Mouse (Mus musculus) kidney, embryonic 15.5 days (tissue): Measurements from ENCODE around the gene Slc6a4. TPM values are rescaled to one million over a fixed set of nuclear protein-coding genes. Genes with fewer than 3 reads are reported as not detected.
"Not testable (repeated sequence)": the region's sequence is repeated elsewhere in the genome, so short reads cannot be mapped to it uniquely, and the experiment has no call there.

Experiments used
- ATAC-seq: fragments of 200-750 bp; cut with Nextera tagmentation; replicated peaks from 2 replicates; pipeline ENCODE4 v1.8.0; 2017; ENCODE audit warnings: moderate TSS enrichment; ENCODE audit not compliant: low FRiP score
- H3K27ac ChIP-seq: fragments of 300-500 bp; sonication (generic); 2 replicates; pipeline ENCODE4 v1.5.1; 2015; ENCODE audit warnings: mild to moderate bottlenecking, inconsistent platforms
- H3K27me3 ChIP-seq: fragments of 300-500 bp; sonication (generic); 2 replicates; pipeline ENCODE4 v1.6.1; 2015; ENCODE audit warnings: inconsistent platforms
- H3K36me3 ChIP-seq: fragments of 300-500 bp; sonication (generic); 2 replicates; pipeline ENCODE4 v1.6.1; 2015; ENCODE audit warnings: inconsistent platforms
- H3K4me1 ChIP-seq: fragments of 300-500 bp; sonication (generic); 2 replicates; pipeline ENCODE4 v1.6.1; 2015; ENCODE audit warnings: inconsistent platforms
- H3K4me2 ChIP-seq: fragments of 300-500 bp; sonication (generic); 2 replicates; pipeline ENCODE4 v1.6.1; 2015; ENCODE audit warnings: moderate library complexity, mild to moderate bottlenecking, inconsistent platforms
- H3K4me3 ChIP-seq: fragments of 300-500 bp; sonication (generic); replicated peaks from 2 replicates; pipeline ENCODE4 v1.5.1; 2015; ENCODE audit warnings: mild to moderate bottlenecking, inconsistent platforms
- H3K9ac ChIP-seq: fragments of 300-500 bp; sonication (generic); 2 replicates; pipeline ENCODE4 v1.6.1; 2015; ENCODE audit warnings: mild to moderate bottlenecking, inconsistent platforms
- H3K9me3 ChIP-seq: fragments of 300-500 bp; sonication (generic); replicated peaks from 2 replicates; pipeline ENCODE4 v1.6.1; 2016; ENCODE audit warnings: inconsistent platforms
- WGBS: fragments of 180-500 bp; shearing (Covaris S2); methylation state at CpG from one replicate; pipeline ENCODE4 v1.1.7; 2015; ENCODE audit warnings: mixed read lengths; 5-methylcytosine and 5-hydroxymethylcytosine counted together
- polyA plus RNA-seq: library from polyadenylated mRNA; unstranded; fragments of >200 nt; fragmentation: Nextera tagmentation; extraction: Ambion mirVana; gene quantifications from 2 replicates; pipeline ENCODE4 v1.2.1, GENCODE M21; 2015

Slc6a4 gene
- polyA plus RNA-seq, 1 experiment from 2014 or later: 1.6 TPM

DNA sequence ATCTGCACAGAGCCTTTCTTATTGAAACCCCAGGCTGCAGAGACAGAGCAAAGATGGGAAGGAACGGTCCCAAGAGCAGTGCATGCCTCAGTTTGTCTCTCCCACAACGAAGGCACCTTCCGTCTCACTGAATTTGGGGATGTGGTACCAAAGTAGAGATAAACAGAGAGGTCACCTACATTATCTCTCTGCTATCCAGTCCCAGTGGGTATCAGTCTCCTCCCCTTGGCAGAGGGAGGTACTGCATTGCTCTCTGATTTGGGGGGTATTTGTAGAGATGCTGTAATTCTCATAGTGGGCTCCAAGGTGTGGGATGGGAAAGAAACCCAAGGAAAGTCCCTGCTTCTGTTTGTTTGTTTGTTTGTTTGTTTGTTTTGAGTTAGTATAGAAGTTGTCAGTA, 28.2 kb downstream of the Slc6a4 start:
- H3K27ac ChIP-seq: no peak overlapping the region
- H3K36me3 ChIP-seq: no peaks in the 10 kb centered on the region
- H3K4me1 ChIP-seq: no peaks in the 10 kb centered on the region
- 76% methylated on average over 3 of the region's 3 CpGs for WGBS
- no peak for ATAC-seq
- H3K4me3 ChIP-seq: no peak overlapping the region
- H3K9me3 ChIP-seq: no peaks in the 10 kb centered on the region
- H3K9ac ChIP-seq: no peak overlapping the region
- no peaks in the 10 kb centered on the region for H3K27me3 ChIP-seq
- no peak overlapping the region for H3K4me2 ChIP-seq

DNA sequence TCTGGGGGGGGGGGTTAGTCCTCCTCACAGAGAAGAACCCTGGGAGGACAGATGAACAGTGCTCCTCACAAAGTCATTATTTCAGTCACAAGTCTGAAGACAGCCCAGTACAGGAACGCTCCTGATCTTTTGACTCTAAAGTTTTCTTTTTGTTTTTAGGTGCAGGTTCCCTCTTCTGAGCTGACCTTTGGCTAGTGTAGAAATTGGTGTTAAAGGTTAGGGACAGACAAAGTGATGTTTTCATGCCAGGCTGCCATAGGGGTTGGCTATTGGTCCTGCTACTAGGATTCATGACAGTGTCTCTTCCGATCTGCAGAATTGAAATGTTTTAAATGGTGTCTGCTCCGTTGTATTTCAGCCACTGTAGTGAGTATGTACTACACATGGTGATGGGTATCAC, 29.8 kb downstream of the Slc6a4 start:
- Histone ChIP-seq H3K4me1 (no peaks in the 10 kb centered on the region), H3K27ac (no peak overlapping the region), H3K4me3 (no peak overlapping the region), H3K4me2 (no peak overlapping the region), H3K36me3 (no peaks in the 10 kb centered on the region), H3K9me3 (no peaks in the 10 kb centered on the region), H3K27me3 (no peaks in the 10 kb centered on the region), H3K9ac (no peak overlapping the region)
- 86% methylated on average over 3 of the region's 3 CpGs for WGBS
- ATAC-seq: no peak

DNA sequence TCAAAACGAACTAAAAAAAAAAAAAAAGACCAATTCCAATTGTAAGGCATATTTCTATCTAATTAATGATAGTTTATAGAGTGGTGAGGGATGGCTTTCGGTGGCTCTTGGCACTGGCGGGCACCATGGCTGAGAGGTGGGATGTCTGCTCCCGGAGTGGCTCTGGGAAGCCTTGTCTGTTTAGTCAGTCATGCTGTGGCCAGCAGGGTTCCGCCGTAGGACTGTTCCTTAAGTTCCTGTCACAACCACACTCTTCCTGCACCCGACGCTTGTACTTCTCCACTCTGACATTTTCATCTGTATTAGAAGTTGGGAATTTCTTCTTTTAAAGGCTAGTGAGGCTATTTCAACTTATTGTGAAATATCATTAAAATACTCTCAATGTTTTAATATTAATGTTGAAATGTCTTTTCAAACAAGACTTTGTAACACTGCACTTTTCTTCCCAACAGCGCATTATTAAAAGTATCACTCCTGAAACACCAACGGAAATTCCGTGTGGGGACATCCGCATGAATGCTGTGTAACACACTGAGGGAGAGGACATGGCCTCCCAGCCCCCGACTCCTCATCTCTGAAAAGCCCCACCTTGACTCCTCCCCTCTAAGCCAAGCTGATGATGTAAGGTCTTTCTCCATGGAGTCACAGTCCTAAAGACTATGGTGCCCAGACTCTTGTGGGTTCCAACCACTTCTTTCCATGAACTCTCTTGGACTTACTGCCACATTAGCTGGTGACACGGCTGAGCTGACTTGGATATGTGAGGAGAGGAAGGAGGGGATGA, 32.9 kb downstream of the Slc6a4 start:
- Histone ChIP-seq H3K4me2 (no peak overlapping the region), H3K27me3 (no peaks in the 10 kb centered on the region), H3K9ac (no peak overlapping the region), H3K27ac (no peak overlapping the region), H3K36me3 (no peaks in the 10 kb centered on the region), H3K4me1 (no peaks in the 10 kb centered on the region), H3K4me3 (no peak overlapping the region), H3K9me3 (no peaks in the 10 kb centered on the region)
- ATAC-seq: no peak
- WGBS: 81% methylated on average over 14 of the region's 14 CpGs

DNA sequence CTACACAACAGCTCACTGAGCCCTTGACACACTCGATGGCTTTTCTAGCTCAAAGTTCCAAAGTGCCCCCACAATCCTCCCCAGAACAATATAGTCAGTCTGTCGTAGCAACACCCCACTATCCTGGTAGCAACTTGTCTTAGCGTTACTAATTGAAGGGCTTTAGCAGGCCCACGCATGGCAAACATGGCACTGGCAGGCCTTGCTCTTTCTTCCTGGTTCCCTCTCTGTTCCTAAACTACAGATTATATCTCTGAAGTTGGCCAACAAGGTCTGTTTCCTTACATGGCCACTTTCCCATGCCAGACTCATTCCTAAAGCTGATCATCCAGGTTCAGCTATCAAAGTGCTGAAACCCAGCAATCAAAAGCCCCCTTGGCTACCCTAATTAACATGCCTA, 43.5 kb downstream of the Slc6a4 start:
- 82% methylated on average over 4 of the region's 4 CpGs for WGBS
- no peak overlapping the region for H3K9ac ChIP-seq

DNA sequence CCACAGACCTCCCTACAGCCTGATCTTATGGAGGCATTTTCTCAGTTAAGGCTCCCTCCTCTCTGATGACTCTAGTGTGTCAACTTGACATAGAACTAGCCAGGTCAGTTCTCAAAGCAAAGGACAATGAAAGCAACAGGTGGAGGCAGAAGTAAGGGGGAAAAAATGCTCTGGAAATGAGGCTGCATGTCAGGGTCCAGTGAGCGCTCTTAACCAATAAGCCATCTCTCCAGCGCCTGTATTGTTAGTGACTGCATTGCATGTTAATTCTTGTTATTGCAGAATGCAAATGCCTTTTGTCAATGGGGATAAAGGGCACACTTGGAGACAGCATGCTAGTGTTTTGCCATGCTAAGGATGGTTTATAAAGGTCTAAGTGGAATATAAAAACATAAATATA, 44.4 kb downstream of the Slc6a4 start:
- Histone ChIP-seq H3K4me3 (no peak overlapping the region), H3K9ac (no peak overlapping the region), H3K27me3 (no peaks in the 10 kb centered on the region), H3K4me2 (no peak overlapping the region), H3K36me3 (peaks cover 27% of the 10 kb centered on the region), H3K4me1 (peaks cover 10% of the 10 kb centered on the region), H3K27ac (peak overlapping the region; percentile 42; the same call in 1 of the 2 replicates), H3K9me3 (no peaks in the 10 kb centered on the region)
- no peak for ATAC-seq
- WGBS: 80% methylated on average over 2 of the region's 2 CpGs

More for the DNA sequence above, 43.5 kb downstream of the Slc6a4 start:
- Histone ChIP-seq H3K36me3 (peaks cover 20% of the 10 kb centered on the region), H3K9me3 (no peaks in the 10 kb centered on the region), H3K4me2 (no peak overlapping the region), H3K4me3 (no peak overlapping the region), H3K4me1 (peaks cover 10% of the 10 kb centered on the region), H3K27me3 (no peaks in the 10 kb centered on the region), H3K27ac (no peak overlapping the region)
- no peak for ATAC-seq

- ATAC-seq: no peak
- H3K36me3 ChIP-seq: peaks cover 7% of the 10 kb centered on the region; the same call in 1 of the 2 replicates
- no peaks in the 10 kb centered on the region for H3K4me1 ChIP-seq
- no peak overlapping the region for H3K27ac ChIP-seq
- H3K27me3 ChIP-seq: no peaks in the 10 kb centered on the region
- H3K4me3 ChIP-seq: no peak overlapping the region
- WGBS: 58% methylated on average over 5 of the region's 5 CpGs
- H3K9me3 ChIP-seq: no peaks in the 10 kb centered on the region
- H3K9ac ChIP-seq: no peak overlapping the region
- no peak overlapping the region for H3K4me2 ChIP-seq
Measured at GRCm38 (mm10) chr11:77061951-77062350, 63.5 kb downstream of the Slc6a4 start.

DNA sequence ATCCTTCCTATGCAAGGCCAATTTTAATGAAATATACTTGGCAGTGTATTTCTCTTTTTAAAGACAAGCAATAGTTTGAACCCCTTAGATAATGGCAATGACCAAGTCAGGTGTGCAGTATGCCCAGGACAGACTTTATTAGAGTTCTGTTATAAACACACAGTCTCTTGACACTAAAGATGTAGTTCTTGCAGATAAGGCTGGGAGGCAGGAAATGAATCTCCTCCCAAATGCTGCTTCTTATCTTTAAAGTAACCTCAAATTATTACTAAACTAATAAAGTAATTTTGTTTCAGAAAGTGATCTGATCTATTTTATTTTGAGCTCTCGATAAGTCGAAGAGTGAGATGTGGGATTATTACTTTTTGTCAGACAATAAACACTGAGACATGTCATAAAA, 65.0 kb downstream of the Slc6a4 start:
- Histone ChIP-seq H3K4me2 (no peak overlapping the region), H3K9me3 (no peaks in the 10 kb centered on the region), H3K4me3 (no peak overlapping the region), H3K27ac (no peak overlapping the region), H3K27me3 (no peaks in the 10 kb centered on the region), H3K4me1 (no peaks in the 10 kb centered on the region), H3K9ac (no peak overlapping the region), H3K36me3 (peaks cover 7% of the 10 kb centered on the region; the same call in 1 of the 2 replicates)
- 82% methylated on average over 2 of the region's 2 CpGs for WGBS
- no peak for ATAC-seq

DNA sequence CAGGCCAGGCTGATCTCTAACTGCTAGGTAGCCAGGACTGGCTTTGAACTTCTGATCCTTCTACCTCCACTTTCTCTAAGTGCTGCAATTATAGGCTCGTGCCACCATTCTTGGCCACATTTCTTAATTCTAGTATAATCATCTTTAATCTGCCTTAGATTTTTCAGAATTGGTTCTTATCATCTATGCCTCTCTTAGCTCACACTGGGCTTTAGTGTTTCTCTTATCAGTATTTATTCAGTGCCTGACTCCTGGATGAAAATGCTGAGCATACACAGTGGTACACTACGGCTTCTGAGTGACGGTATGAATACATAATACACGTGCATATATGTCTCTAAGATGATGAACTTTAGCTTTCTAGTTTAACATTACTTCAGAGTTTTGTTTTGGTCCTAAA, 70.4 kb downstream of the Slc6a4 start:
- no peak overlapping the region for H3K9ac ChIP-seq
- 90% methylated on average over 4 of the region's 4 CpGs for WGBS
- no peak overlapping the region for H3K4me2 ChIP-seq
- no peaks in the 10 kb centered on the region for H3K27me3 ChIP-seq
- no peak for ATAC-seq
- no peaks in the 10 kb centered on the region for H3K9me3 ChIP-seq
- H3K36me3 ChIP-seq: peaks cover 37% of the 10 kb centered on the region
- no peaks in the 10 kb centered on the region for H3K4me1 ChIP-seq
- no peak overlapping the region for H3K27ac ChIP-seq
- no peak overlapping the region for H3K4me3 ChIP-seq

GRCm38 (mm10) chr11:77070721-77071120, 72.3 kb downstream of the Slc6a4 start:
- no peaks in the 10 kb centered on the region for H3K4me1 ChIP-seq
- H3K9me3 ChIP-seq: no peaks in the 10 kb centered on the region
- H3K4me3 ChIP-seq: no peak overlapping the region
- peaks cover 56% of the 10 kb centered on the region for H3K36me3 ChIP-seq
- H3K4me2 ChIP-seq: no peak overlapping the region
- H3K27ac ChIP-seq: no peak overlapping the region
- no peak overlapping the region for H3K9ac ChIP-seq
- no peak for ATAC-seq
- no peaks in the 10 kb centered on the region for H3K27me3 ChIP-seq
- 78% methylated on average over 4 of the region's 4 CpGs for WGBS

- peak overlapping the region; percentile 90; the same call in 1 of the 2 replicates for H3K27ac ChIP-seq
- peaks cover 38% of the 10 kb centered on the region for H3K36me3 ChIP-seq
- H3K9ac ChIP-seq: peak overlapping the region; percentile 77
- peaks cover 11% of the 10 kb centered on the region for H3K27me3 ChIP-seq
- peaks cover 13% of the 10 kb centered on the region; the same call in 1 of the 2 replicates for H3K4me1 ChIP-seq
- peak overlapping the region; percentile 69 for H3K4me2 ChIP-seq
- not testable (repeated sequence) for ATAC-seq, H3K9me3 ChIP-seq
- WGBS: 52% methylated on average over 4 of the region's 4 CpGs
- peak overlapping the region; percentile 72 for H3K4me3 ChIP-seq
Measured at GRCm38 (mm10) chr11:77077331-77077730, 78.9 kb downstream of the Slc6a4 start.

DNA sequence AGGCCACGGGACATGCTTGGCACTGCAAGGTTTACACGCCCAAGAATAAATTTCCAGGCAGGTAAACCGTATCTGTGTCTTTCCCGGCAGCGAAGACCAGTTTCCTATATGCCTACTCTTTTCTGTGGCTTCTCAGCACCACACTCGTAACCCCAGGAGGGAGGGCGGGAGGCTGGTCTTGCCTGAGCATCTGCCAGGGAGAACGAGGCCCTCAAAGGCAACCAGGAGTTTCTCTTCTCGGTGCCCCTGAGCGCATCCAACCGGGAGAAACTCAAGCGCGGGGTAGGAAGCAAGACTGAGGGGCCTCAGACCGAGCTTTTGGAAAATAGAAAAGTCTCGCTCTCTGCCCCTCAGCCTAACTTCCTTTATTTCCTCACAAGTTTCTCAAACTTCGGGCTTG, 79.4 kb downstream of the Slc6a4 start:
- Histone ChIP-seq H3K36me3 (peaks cover 35% of the 10 kb centered on the region), H3K4me3 (peak overlapping the region; percentile 72), H3K4me2 (peak overlapping the region; percentile 69), H3K27me3 (peaks cover 13% of the 10 kb centered on the region), H3K27ac (peak overlapping the region; percentile 90), H3K4me1 (peaks cover 13% of the 10 kb centered on the region; the same call in 1 of the 2 replicates), H3K9me3 (no peaks in the 10 kb centered on the region), H3K9ac (peak overlapping the region; percentile 77)
- 2% methylated on average over 16 of the region's 16 CpGs for WGBS
- peak; percentile 6; the same call in 1 of the 2 replicates for ATAC-seq

- Histone ChIP-seq H3K4me3 (peak within 1 kb of the TSS; percentile 72), H3K9me3 (no peaks in the 10 kb centered on the region), H3K27ac (peak within 1 kb of the TSS; percentile 90), H3K4me2 (peak within 1 kb of the TSS; percentile 69), H3K27me3 (peaks cover 16% of the 10 kb centered on the region), H3K36me3 (peaks cover 28% of the 10 kb centered on the region), H3K9ac (peak within 1 kb of the TSS; percentile 77), H3K4me1 (peaks cover 13% of the 10 kb centered on the region; the same call in 1 of the 2 replicates)
- ATAC-seq: peak; percentile 97
- 4% methylated on average over 48 of the region's 48 CpGs for WGBS
Measured at GRCm38 (mm10) chr11:77078273-77079134, 80.1 kb downstream of the Slc6a4 start, which contains the start of gene Nsrp1. Gene Nsrp1, minus strand, starts transcription at chr11:77078435.
